Mouse (Mus musculus): ENCODE data around the gene Crim1. TPM values are rescaled to one million over a fixed set of nuclear protein-coding genes. Genes with fewer than 3 reads are reported as not detected.

Crim1 gene
- total RNA-seq, 2 experiments from 2014 or later, result 37.5 to 46.3 TPM

DNA sequence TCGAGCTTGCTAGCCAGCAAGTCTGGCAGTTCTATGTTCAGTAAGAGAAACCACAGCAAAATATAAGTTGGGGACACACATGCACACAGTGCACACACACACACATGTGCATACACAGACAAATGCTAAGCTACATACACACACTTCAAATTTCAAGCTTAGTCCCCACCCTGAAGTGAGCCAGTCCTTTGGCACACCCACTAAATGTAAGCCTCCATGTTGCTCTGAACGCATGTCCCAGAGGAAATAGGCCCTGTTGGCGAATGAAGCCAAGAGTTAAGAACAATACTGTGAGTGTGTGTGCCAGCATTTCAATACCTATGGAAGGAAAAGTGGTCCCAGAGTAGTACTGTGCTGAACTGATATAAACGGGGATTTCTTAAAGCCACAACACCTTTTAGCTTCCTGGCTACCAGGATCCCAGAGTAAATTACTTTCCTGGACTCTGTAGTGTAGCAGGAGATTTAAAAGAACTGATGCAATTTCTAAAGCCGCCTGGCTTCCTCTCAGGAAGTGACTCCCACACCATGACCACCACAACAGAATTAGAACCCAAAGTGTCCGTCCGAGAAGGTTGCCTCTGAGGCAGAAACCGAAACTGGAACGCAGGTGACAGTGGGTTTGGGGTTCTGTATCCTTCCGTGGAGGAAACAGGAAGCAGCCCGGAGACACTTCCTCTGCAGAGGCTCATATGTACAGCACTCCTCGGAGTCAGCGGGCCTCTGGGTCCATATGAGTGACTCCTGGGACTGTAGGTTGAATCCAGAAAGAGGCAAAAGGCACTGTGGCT is 162.1 kb downstream of the Crim1 start:
- H3K4me3 ChIP-seq, result peak overlapping the region; percentile 52
- TF ChIP-seq CTCF (IDR thresholded peaks at IDR 0.05), result no peak
- DNase-seq, result peak; percentile 41
- H3K27ac ChIP-seq, result peak overlapping the region; percentile 79
- intact Hi-C loops (cut with DNase I), result loop anchor here (5.0 kb wide), 2 partner anchors 55 to 165 kb away; partner anchors contain the start of gene Fez2

DNA sequence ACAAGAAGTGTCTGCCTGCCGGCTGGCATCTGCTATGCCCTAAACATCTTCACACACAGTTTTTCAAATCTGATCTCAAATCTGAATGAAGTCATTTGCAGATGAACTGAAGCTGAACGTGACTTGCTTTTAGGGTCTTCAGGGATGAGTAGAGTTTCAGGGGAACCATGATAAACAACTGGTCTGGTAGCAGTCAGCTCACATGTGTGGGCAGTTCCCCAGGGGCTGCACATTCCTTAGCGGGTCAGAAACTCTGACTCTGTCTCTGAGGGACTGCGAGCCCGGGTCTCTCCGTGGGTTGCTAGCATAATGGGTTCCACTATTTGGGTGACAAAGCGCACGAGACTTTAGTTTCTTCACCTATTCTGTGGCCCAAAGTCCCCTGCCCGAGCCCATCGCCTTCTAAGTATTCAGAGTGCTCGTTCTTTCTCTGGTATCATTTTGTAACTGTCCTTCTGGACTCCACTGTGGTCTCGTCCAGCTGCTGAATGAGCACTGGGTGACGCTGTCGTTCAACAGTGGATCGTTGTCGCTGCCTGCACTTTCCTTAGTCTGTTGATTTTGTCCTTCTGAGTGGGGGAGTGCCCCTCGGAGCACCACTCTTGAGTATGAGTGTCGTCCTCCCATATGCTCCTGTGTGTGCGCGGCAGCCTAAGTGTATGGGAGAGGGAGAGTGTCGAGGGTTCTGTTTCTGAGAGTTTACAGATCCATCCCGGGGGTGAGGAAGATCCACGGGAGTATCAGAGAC is 164.7 kb downstream of the Crim1 start:
- intact Hi-C loops (cut with DNase I), result loop anchor here (5.0 kb wide), 2 partner anchors 53 to 167 kb away; partner anchors contain the start of gene Fez2
- Histone ChIP-seq H3K27ac (no peak overlapping the region), H3K4me3 (no peak overlapping the region)
- peak; percentile 9; the same call in 1 of the 2 replicates for TF ChIP-seq CTCF (IDR thresholded peaks at IDR 0.05)
- no peak for DNase-seq

- TF ChIP-seq CTCF (IDR thresholded peaks at IDR 0.05), result no peak
- DNase-seq, result no peak
- intact Hi-C loops (cut with DNase I), result no loop called here
- H3K27ac ChIP-seq, result no peak overlapping the region; the same call in 1 of the 2 replicates
- no peak overlapping the region for H3K4me3 ChIP-seq
These were observed 166.0 kb downstream of the Crim1 start for GRCm38 (mm10) chr17:78366070-78366469.

DNA sequence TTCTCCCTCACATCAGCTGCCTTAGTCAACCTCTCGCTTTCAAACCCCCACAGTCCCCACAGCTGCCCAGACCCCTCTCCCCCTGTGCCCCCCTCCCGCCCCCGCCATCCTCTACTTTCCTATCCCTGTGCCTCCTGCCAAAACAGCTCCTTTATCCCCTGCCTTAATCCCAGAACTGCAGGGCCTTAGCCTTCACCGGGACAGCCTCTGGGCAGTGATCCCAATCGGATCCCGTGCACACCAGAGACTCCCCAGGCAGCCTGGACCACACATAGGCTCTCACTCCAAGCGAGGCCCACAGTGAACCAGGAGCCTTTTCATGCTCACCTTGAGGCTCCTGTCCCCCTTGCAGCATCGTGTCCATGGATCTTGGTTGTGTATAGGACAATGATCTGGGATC is 168.4 kb downstream of the Crim1 start:
- TF ChIP-seq CTCF (IDR thresholded peaks at IDR 0.05), result no peak
- Histone ChIP-seq H3K27ac (no peak overlapping the region), H3K4me3 (no peak overlapping the region)
- intact Hi-C loops (cut with DNase I), result no loop called here
- no peak for DNase-seq

DNA sequence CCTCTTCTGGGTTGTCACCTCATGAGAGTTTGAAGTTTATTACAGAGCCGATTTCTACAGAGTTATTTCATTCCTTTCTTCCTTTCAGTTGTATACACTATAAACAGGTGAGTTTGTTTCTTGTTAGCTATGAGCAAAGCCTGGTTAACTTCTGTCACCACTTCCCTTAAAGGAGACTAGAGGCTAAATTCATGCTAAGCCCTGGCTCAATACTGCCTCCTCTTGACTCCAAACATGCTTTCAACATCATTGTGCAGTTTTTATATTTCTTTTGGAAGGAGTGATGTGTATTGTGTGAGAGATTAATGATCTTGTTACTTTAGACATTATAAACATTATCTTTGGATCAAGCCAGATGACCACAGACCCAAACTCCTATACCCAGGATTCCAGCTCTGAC is 170.4 kb downstream of the Crim1 start:
- H3K27ac ChIP-seq, result no peak overlapping the region
- H3K4me3 ChIP-seq, result no peak overlapping the region
- TF ChIP-seq CTCF (IDR thresholded peaks at IDR 0.05), result peak; percentile 48
- intact Hi-C loops (cut with DNase I), result no loop called here
- no peak for DNase-seq

- intact Hi-C loops (cut with DNase I), result no loop called here
These were observed 173.1 kb downstream of the Crim1 start for GRCm38 (mm10) chr17:78373174-78373573.

GRCm38 (mm10) chr17:78373849-78374248 is 173.8 kb downstream of the Crim1 start:
- Histone ChIP-seq H3K4me3 (no peak overlapping the region), H3K27ac (no peak overlapping the region)
- intact Hi-C loops (cut with DNase I), result no loop called here
- no peak for TF ChIP-seq CTCF (IDR thresholded peaks at IDR 0.05)
- no peak for DNase-seq

More at GRCm38 (mm10) chr17:78373174-78373573, 173.1 kb downstream of the Crim1 start:
- DNase-seq, result no peak
- H3K27ac ChIP-seq, result no peak overlapping the region
- TF ChIP-seq CTCF (IDR thresholded peaks at IDR 0.05), result no peak
- H3K4me3 ChIP-seq, result no peak overlapping the region

DNA sequence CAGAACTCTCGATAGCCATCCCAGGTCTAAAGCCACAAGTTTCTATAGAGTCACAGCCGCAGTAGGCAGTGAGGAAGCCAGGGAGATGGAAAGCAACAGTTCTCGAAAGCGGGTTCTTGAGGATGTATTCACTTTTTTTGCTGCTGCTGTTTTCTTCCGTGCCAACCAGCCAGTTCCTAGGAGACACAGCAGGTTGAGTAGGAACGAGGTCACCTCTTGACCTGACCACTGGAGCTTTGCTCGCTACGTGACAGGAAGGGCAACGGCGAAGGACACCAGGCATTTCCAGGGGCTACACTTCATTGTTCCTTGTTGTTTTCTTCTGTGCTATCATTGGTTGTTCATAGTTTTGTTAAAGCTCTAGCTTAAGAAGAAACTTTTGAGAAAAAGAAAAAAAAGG is 174.7 kb downstream of the Crim1 start:
- Histone ChIP-seq H3K27ac (peak overlapping the region; percentile 3; the same call in 1 of the 2 replicates), H3K4me3 (no peak overlapping the region)
- no peak for DNase-seq
- intact Hi-C loops (cut with DNase I), result no loop called here
- no peak for TF ChIP-seq CTCF (IDR thresholded peaks at IDR 0.05)

DNA sequence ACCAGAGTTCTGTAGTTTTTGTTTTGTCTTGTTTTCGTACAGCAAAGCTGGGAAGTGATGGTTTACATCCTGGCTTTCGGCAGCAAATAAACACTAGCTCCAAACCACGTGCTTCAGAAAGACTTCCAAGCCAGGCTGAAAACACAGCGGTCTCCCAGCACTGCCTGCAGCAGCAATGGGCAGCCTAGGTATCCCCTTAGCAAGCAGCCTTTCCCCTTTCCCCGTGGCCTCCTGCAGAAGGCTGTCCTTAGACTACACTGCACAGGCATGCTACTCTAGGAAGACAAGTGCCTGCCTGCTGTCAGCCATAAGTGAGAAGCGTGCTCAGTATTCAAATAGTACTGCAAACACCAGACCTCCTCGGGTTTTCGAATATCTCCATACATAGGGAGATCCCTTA is 176.5 kb downstream of the Crim1 start:
- TF ChIP-seq CTCF (IDR thresholded peaks at IDR 0.05), result no peak
- no peak overlapping the region for H3K4me3 ChIP-seq
- peak overlapping the region; percentile 3; the same call in 1 of the 2 replicates for H3K27ac ChIP-seq
- intact Hi-C loops (cut with DNase I), result no loop called here
- no peak for DNase-seq

- intact Hi-C loops (cut with DNase I), result no loop called here
- no peak overlapping the region for H3K4me3 ChIP-seq
- H3K27ac ChIP-seq, result peak overlapping the region; percentile 24; the same call in 1 of the 2 replicates
- DNase-seq, result no peak
- TF ChIP-seq CTCF (IDR thresholded peaks at IDR 0.05), result no peak
These were observed 179.2 kb downstream of the Crim1 start for GRCm38 (mm10) chr17:78379079-78379729.

DNA sequence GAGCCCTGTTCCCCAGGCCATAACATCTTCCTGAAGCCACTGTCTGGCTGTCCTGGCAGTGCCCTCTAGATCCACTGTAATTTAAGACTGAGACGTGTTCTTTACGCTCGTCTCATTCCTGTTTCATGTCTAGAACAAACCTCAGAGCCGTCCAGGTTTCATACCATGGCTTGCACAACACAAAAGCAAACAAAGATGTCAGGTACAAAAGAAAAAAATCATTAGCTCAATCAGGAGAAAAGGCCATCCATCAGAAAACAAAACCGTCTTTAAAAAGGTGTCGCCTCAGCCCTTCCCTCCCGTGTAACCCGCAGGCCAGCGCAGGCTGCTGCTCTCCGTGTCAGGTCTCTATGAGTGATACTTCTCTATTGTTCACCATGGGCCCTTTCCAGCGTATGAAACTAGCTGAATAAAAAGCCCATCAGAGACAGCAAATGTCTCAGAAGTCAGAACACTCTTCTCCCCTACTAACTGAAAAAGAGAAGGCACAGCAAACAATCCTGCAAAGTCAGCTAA is 179.7 kb downstream of the Crim1 start:
- intact Hi-C loops (cut with DNase I), result no loop called here
- no peak for DNase-seq
- TF ChIP-seq CTCF (IDR thresholded peaks at IDR 0.05), result no peak
- H3K27ac ChIP-seq, result 0 out of 2 replicates have a peak overlapping the region, but pooled peaks have one; percentile 24
- H3K4me3 ChIP-seq, result no peak overlapping the region

GRCm38 (mm10) chr17:78382321-78382720 is 182.3 kb downstream of the Crim1 start:
- H3K27ac ChIP-seq, result no peak overlapping the region
- no peak for TF ChIP-seq CTCF (IDR thresholded peaks at IDR 0.05)
- intact Hi-C loops (cut with DNase I), result no loop called here

More at GRCm38 (mm10) chr17:78382321-78382720, 182.3 kb downstream of the Crim1 start:
- no peak for DNase-seq
- H3K4me3 ChIP-seq, result no peak overlapping the region
